Mouse (Mus musculus) lung, postnatal 25 days (tissue): Measurements from ENCODE around the gene Stum.

ENCODE experiments used
- DNase-seq: peaks from one replicate; pipeline ENCODE4 v3.0.0; 2022; ENCODE audit warnings: low spot score

Stum gene

GRCm38 (mm10) chr1:180405576-180406335 is 77.5 kb downstream of the Stum start:
- DNase-seq = peak; percentile 70

GRCm38 (mm10) chr1:180404706-180405105 is 78.6 kb downstream of the Stum start:
- no peak for DNase-seq

- DNase-seq = peak; percentile 84
Observed at GRCm38 (mm10) chr1:180403694-180404606, 79.4 kb downstream of the Stum start.

- DNase-seq = no peak
Observed at GRCm38 (mm10) chr1:180403357-180403693, 80.0 kb downstream of the Stum start.

GRCm38 (mm10) chr1:180402481-180403081 is 80.7 kb downstream of the Stum start:
- peak; percentile 81 for DNase-seq

- peak; percentile 74 for DNase-seq
Observed at GRCm38 (mm10) chr1:180401725-180402124, 81.6 kb downstream of the Stum start.

- no peak for DNase-seq
Observed at GRCm38 (mm10) chr1:180400691-180401455, 82.4 kb downstream of the Stum start.

GRCm38 (mm10) chr1:180398446-180398845 is 84.9 kb downstream of the Stum start:
- no peak for DNase-seq

- DNase-seq = no peak
Observed at GRCm38 (mm10) chr1:180397734-180398133, 85.6 kb downstream of the Stum start.

- DNase-seq = no peak
Observed at GRCm38 (mm10) chr1:180393873-180394272, 89.4 kb downstream of the Stum start.

GRCm38 (mm10) chr1:180393017-180393797 is 90.1 kb downstream of the Stum start:
- DNase-seq = no peak

GRCm38 (mm10) chr1:180392137-180392798 is 91.0 kb downstream of the Stum start:
- no peak for DNase-seq

- no peak for DNase-seq
Observed at GRCm38 (mm10) chr1:180391575-180391945, 91.7 kb downstream of the Stum start.

- DNase-seq = no peak
Observed at GRCm38 (mm10) chr1:180390746-180391574, 92.3 kb downstream of the Stum start.

- DNase-seq = peak; percentile 70
Observed at GRCm38 (mm10) chr1:180390321-180390731, 93.0 kb downstream of the Stum start.

GRCm38 (mm10) chr1:180389213-180389760 is 94.0 kb downstream of the Stum start:
- peak; percentile 79 for DNase-seq

GRCm38 (mm10) chr1:180388481-180388880 is 94.8 kb downstream of the Stum start:
- DNase-seq = no peak

- no peak for DNase-seq
Observed at GRCm38 (mm10) chr1:180387750-180388480, 95.4 kb downstream of the Stum start.
